Mouse (Mus musculus): ENCODE measurements around the gene Gm6337. TPM values are rescaled to one million over a fixed set of nuclear protein-coding genes. Genes with fewer than 3 reads are reported as not detected.
"Not testable (repeated sequence)": the region's sequence is repeated elsewhere in the genome, so short reads cannot be mapped to it uniquely, and the experiment has no call there.

Gm6337 gene
- 0.11 TPM in 1 of 2 replicates, not detected in the other for polyA plus RNA-seq (2012; rRNA removed)

DNA sequence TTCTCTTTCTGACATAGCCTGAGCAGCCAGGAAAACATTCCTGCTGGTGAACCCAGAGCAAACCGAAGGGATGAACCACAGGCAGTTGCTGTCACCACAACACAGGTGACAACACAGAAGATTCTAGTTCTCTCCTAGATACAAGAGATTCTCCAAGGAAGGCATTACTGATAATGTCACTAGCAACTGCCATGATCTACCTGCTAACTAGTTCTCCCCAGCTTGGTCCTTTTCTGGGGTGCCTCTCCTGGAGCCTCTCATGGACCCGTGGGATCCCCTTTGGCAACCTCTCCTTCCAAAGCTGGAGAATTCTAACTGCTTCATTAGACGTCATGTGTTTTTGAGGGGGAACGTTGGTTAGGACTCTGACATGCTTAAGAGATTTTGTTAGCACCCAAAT lies at the start of gene Gm6337:
Gene Gm6337, minus strand, starts transcription at position 101 of the 400 bp plus-strand sequence.
- not testable (repeated sequence) for H3K4me3 ChIP-seq (ENCODE audit: control insufficient read depth, insufficient read depth, low read length); H3K4me1 ChIP-seq (replicated peaks; ENCODE audit: control insufficient read depth, insufficient read depth, low read length); H3K27ac ChIP-seq (ENCODE audit: control insufficient read depth, insufficient read depth, low read length); DNase-seq; H3K36me3 ChIP-seq (ENCODE audit: control insufficient read depth, insufficient read depth, low read length); H3K27me3 ChIP-seq (ENCODE audit: control insufficient read depth, insufficient read depth, low read length)
- 90% methylated on average over 4 of the region's 4 CpGs for WGBS

DNA sequence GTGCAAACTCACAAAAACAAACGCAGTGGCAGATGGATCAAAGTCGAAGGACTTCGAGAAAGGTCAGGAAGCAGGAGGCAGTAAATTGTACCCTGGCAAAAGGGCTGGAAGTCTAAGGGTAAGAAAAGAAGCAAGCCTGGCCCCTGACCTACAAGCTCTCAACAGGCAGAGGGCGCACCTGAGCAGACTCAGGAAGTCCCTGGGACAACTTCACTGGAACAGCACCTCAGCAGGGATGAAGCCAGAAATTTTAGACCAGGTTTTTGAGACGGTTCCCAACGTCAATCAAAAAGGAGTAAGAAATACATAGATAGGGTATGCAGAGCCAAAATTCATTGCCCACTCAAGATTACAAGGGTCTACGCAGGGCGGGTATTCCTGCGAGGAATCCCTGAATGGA lies 49.4 kb upstream of the Gm6337 start:
- H3K27me3 ChIP-seq (ENCODE audit: control insufficient read depth, insufficient read depth, low read length); DNase-seq; H3K27ac ChIP-seq (ENCODE audit: control insufficient read depth, insufficient read depth, low read length); H3K36me3 ChIP-seq (ENCODE audit: control insufficient read depth, insufficient read depth, low read length); H3K4me3 ChIP-seq (ENCODE audit: control insufficient read depth, insufficient read depth, low read length); H3K4me1 ChIP-seq (replicated peaks; ENCODE audit: control insufficient read depth, insufficient read depth, low read length): not testable (repeated sequence)
- 18% methylated on average over 9 of the region's 9 CpGs for WGBS

DNA sequence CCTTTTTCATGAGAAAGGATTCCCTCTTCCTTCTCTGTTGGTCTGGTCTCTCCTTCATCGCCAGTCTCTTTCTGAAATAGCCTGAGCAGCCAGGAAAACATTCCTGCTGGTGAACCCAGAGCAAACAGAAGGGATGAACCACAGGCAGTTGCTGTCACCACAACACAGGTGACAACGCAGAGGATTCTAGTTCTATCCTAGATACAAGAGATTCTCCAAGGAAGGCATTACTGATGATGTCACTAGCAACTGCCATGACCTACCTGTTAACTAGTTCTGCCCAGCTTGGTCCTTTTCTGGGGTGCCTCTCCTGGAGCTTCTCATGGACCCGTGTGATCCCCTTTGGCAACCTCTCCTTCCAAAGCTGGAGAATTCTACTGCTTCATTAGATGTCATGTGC lies 35.8 kb upstream of the Gm6337 start, which contains the start of gene Gm8206:
Gene Gm8206, minus strand, starts transcription at position 101 of the 400 bp plus-strand sequence.
- H3K27ac ChIP-seq (ENCODE audit: control insufficient read depth, insufficient read depth, low read length); H3K36me3 ChIP-seq (ENCODE audit: control insufficient read depth, insufficient read depth, low read length); H3K4me3 ChIP-seq (ENCODE audit: control insufficient read depth, insufficient read depth, low read length); H3K27me3 ChIP-seq (ENCODE audit: control insufficient read depth, insufficient read depth, low read length); DNase-seq; H3K4me1 ChIP-seq (replicated peaks; ENCODE audit: control insufficient read depth, insufficient read depth, low read length): not testable (repeated sequence)
- 93% methylated on average over 3 of the region's 3 CpGs for WGBS

Other genes with a start within 250 kb of the Gm6337 start
- gene Gm3424, start 227.9 kb downstream of the Gm6337 start, polyA plus RNA-seq (2012; rRNA removed), result not detected in 2 replicates
- not detected in 2 replicates for gene Gm8237, start 177.9 kb downstream of the Gm6337 start, polyA plus RNA-seq (2012; rRNA removed)
- gene Gm3248, start 96.5 kb downstream of the Gm6337 start, polyA plus RNA-seq (2012; rRNA removed), result not detected in 2 replicates
- not detected in 2 replicates for gene Gm3453, start 79.1 kb downstream of the Gm6337 start, polyA plus RNA-seq (2012; rRNA removed)
- gene Gm8206, start 35.7 kb upstream of the Gm6337 start, polyA plus RNA-seq (2012; rRNA removed), result 0.05 TPM in 1 of 2 replicates, not detected in the other
- 0.19 and 0.53 TPM in 2 replicates for gene Gm3468, start 50.4 kb upstream of the Gm6337 start, polyA plus RNA-seq (2012; rRNA removed)
- gene Gm3476, start 67.5 kb upstream of the Gm6337 start, polyA plus RNA-seq (2012; rRNA removed), result not detected in 2 replicates
- 0.04 TPM in 1 of 2 replicates, not detected in the other for gene Gm21560, start 161.0 kb upstream of the Gm6337 start, polyA plus RNA-seq (2012; rRNA removed)
- gene Gm3411, start 229.0 kb upstream of the Gm6337 start, polyA plus RNA-seq (2012; rRNA removed), result 0.06 and 0.51 TPM in 2 replicates
- not detected in 2 replicates for gene Gm21103, start 246.6 kb upstream of the Gm6337 start, polyA plus RNA-seq (2012; rRNA removed)